Mouse (Mus musculus) liver, embryonic 14.5 days (tissue): Measurements from ENCODE around the gene Arl3.

ENCODE experiments used
- CTCF ChIP-seq: IDR thresholded peaks from 2 replicates; pipeline ENCODE4 v1.5.1; 2016; ENCODE audit warnings: antibody characterized with exemption, low read depth, control low read depth
- EP300 ChIP-seq: IDR thresholded peaks from 2 replicates; pipeline ENCODE4 v1.6.1; 2016; ENCODE audit warnings: antibody characterized with exemption, low read depth

- TF ChIP-seq CTCF (no peak), EP300 (no peak)
Measured at GRCm38 (mm10) chr19:46517529-46518351, 55.3 kb downstream of the Arl3 start.
